Mouse (Mus musculus): Measurements from ENCODE around the gene Nxf2. TPM values are rescaled to one million over a fixed set of nuclear protein-coding genes. Genes with fewer than 3 reads are reported as not detected.

Gene Nxf2
- polyA plus RNA-seq (2011; ENCODE audit: insufficient read length, low read depth, missing spikeins): 0.77 and 0.93 TPM in 2 replicates

GRCm38 (mm10) chrX:134964546-134964945 lies at the start of gene Nxf2:
Nxf2 (minus strand) TSS chrX:134964754.
- no peak within 1 kb of the TSS for H3K4me3 ChIP-seq (ENCODE audit: insufficient read depth, low read length)
- no peaks in the 10 kb centered on the region for H3K4me1 ChIP-seq (ENCODE audit: control insufficient read depth, insufficient read depth, low read length)
- H3K27ac ChIP-seq (ENCODE audit: insufficient read depth, low read length): no peak within 1 kb of the TSS
- no peak for TF ChIP-seq CTCF (IDR thresholded peaks at IDR 0.05; ENCODE audit: borderline replicate concordance, insufficient read depth, low read length)
- no peak for TF ChIP-seq POLR2A (IDR thresholded peaks at IDR 0.05; ENCODE audit: low read depth, low read length)

GRCm38 (mm10) chrX:135011381-135011780 lies 46.8 kb upstream of the Nxf2 start:
- Histone ChIP-seq H3K27ac (ENCODE audit: insufficient read depth, low read length) (peak overlapping the region; percentile 61), H3K4me3 (ENCODE audit: insufficient read depth, low read length) (no peak overlapping the region), H3K4me1 (ENCODE audit: control insufficient read depth, insufficient read depth, low read length) (no peaks in the 10 kb centered on the region)
- TF ChIP-seq CTCF (IDR thresholded peaks at IDR 0.05; ENCODE audit: borderline replicate concordance, insufficient read depth, low read length) (no peak), POLR2A (IDR thresholded peaks at IDR 0.05; ENCODE audit: low read depth, low read length) (no peak)

- TF ChIP-seq POLR2A (IDR thresholded peaks at IDR 0.05; ENCODE audit: low read depth, low read length): no peak
- TF ChIP-seq CTCF (IDR thresholded peaks at IDR 0.05; ENCODE audit: borderline replicate concordance, insufficient read depth, low read length): no peak
- H3K4me1 ChIP-seq (ENCODE audit: control insufficient read depth, insufficient read depth, low read length): no peaks in the 10 kb centered on the region
- H3K4me3 ChIP-seq (ENCODE audit: insufficient read depth, low read length): peak overlapping the region; percentile 8; the same call in 1 of the 2 replicates
- peak overlapping the region; percentile 67; the same call in 1 of the 2 replicates for H3K27ac ChIP-seq (ENCODE audit: insufficient read depth, low read length)
Observed at GRCm38 (mm10) chrX:135009471-135009815, 44.9 kb upstream of the Nxf2 start.

GRCm38 (mm10) chrX:135008720-135009470 lies 44.3 kb upstream of the Nxf2 start, which contains the start of gene Zmat1:
Zmat1 (minus strand) TSS chrX:135009209.
- Histone ChIP-seq H3K4me1 (ENCODE audit: control insufficient read depth, insufficient read depth, low read length) (no peaks in the 10 kb centered on the region), H3K4me3 (ENCODE audit: insufficient read depth, low read length) (peak within 1 kb of the TSS; percentile 67), H3K27ac (ENCODE audit: insufficient read depth, low read length) (peak within 1 kb of the TSS; percentile 78)
- TF ChIP-seq CTCF (IDR thresholded peaks at IDR 0.05; ENCODE audit: borderline replicate concordance, insufficient read depth, low read length) (no peak), POLR2A (IDR thresholded peaks at IDR 0.05; ENCODE audit: low read depth, low read length) (peak; percentile 51)

GRCm38 (mm10) chrX:135008021-135008420 lies 43.5 kb upstream of the Nxf2 start:
- Histone ChIP-seq H3K4me1 (ENCODE audit: control insufficient read depth, insufficient read depth, low read length) (no peaks in the 10 kb centered on the region), H3K27ac (ENCODE audit: insufficient read depth, low read length) (no peak overlapping the region; the same call in 1 of the 2 replicates), H3K4me3 (ENCODE audit: insufficient read depth, low read length) (peak overlapping the region; percentile 27)
- TF ChIP-seq POLR2A (IDR thresholded peaks at IDR 0.05; ENCODE audit: low read depth, low read length) (peak; percentile 21; the same call in 1 of the 2 replicates), CTCF (IDR thresholded peaks at IDR 0.05; ENCODE audit: borderline replicate concordance, insufficient read depth, low read length) (no peak)

- TF ChIP-seq POLR2A (IDR thresholded peaks at IDR 0.05; ENCODE audit: low read depth, low read length) (no peak), CTCF (IDR thresholded peaks at IDR 0.05; ENCODE audit: borderline replicate concordance, insufficient read depth, low read length) (no peak)
- Histone ChIP-seq H3K4me3 (ENCODE audit: insufficient read depth, low read length) (no peak overlapping the region), H3K4me1 (ENCODE audit: control insufficient read depth, insufficient read depth, low read length) (no peaks in the 10 kb centered on the region), H3K27ac (ENCODE audit: insufficient read depth, low read length) (no peak overlapping the region)
Observed at GRCm38 (mm10) chrX:134963305-134964094, 1.1 kb downstream of the Nxf2 start.

- Histone ChIP-seq H3K4me3 (ENCODE audit: insufficient read depth, low read length) (no peak overlapping the region), H3K27ac (ENCODE audit: insufficient read depth, low read length) (no peak overlapping the region), H3K4me1 (ENCODE audit: control insufficient read depth, insufficient read depth, low read length) (no peaks in the 10 kb centered on the region)
- TF ChIP-seq CTCF (IDR thresholded peaks at IDR 0.05; ENCODE audit: borderline replicate concordance, insufficient read depth, low read length) (no peak), POLR2A (IDR thresholded peaks at IDR 0.05; ENCODE audit: low read depth, low read length) (no peak)
Observed at GRCm38 (mm10) chrX:134930361-134930760, 34.2 kb downstream of the Nxf2 start.

- no peak overlapping the region for H3K4me3 ChIP-seq (ENCODE audit: insufficient read depth, low read length)
- no peaks in the 10 kb centered on the region for H3K4me1 ChIP-seq (ENCODE audit: control insufficient read depth, insufficient read depth, low read length)
- TF ChIP-seq CTCF (IDR thresholded peaks at IDR 0.05; ENCODE audit: borderline replicate concordance, insufficient read depth, low read length) (no peak), POLR2A (IDR thresholded peaks at IDR 0.05; ENCODE audit: low read depth, low read length) (no peak)
- no peak overlapping the region for H3K27ac ChIP-seq (ENCODE audit: insufficient read depth, low read length)
Observed at GRCm38 (mm10) chrX:134929927-134930326, 34.6 kb downstream of the Nxf2 start.

- TF ChIP-seq POLR2A (IDR thresholded peaks at IDR 0.05; ENCODE audit: low read depth, low read length): no peak
- no peak for TF ChIP-seq CTCF (IDR thresholded peaks at IDR 0.05; ENCODE audit: borderline replicate concordance, insufficient read depth, low read length)
- Histone ChIP-seq H3K4me1 (ENCODE audit: control insufficient read depth, insufficient read depth, low read length) (no peaks in the 10 kb centered on the region), H3K4me3 (ENCODE audit: insufficient read depth, low read length) (no peak overlapping the region), H3K27ac (ENCODE audit: insufficient read depth, low read length) (no peak overlapping the region)
Observed at GRCm38 (mm10) chrX:134925058-134925457, 39.5 kb downstream of the Nxf2 start.

Measured in embryonic fibroblast, embryonic 13.5 days (primary cell).